Mouse (Mus musculus) testis, adult 2 months (tissue): ENCODE data around the gene Plcg2.

ENCODE experiments used
- CTCF ChIP-seq: fragments of 200-500 bp; IDR thresholded peaks from 2 replicates; pipeline ENCODE4 v1.5.1; 2012; ENCODE audit warnings: low read depth, mild to moderate bottlenecking, inconsistent platforms, low read length, moderate library complexity; ENCODE audit not compliant: control insufficient read depth, insufficient read depth, insufficient replicate concordance
- POLR2A ChIP-seq: fragments of 200-500 bp; IDR thresholded peaks from 2 replicates; pipeline ENCODE4 v1.6.1; 2012; ENCODE audit warnings: low read depth, mild to moderate bottlenecking, inconsistent platforms, low read length, moderate library complexity; ENCODE audit not compliant: control insufficient read depth

DNA sequence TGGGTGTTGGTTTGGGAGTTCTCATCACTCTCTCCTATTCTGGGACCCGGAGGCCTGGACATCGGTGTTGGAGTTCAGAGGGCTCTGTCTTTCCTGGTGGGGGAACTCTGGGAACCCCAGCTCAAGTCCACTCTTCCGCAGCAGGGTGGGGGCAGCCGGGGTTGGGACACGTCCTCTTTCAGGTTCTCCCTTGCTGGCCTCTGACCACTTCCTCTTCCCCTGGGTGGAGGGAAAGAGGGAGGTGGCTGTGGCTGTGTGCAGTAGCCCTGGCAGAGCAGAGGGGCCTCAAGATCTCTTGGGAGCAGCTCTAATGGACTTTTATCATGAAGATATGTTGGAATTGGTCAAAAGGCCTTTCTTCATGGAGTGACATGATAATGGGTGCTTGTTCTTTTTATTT, 16.3 kb upstream of the Plcg2 start:
- TF ChIP-seq POLR2A (no peak), CTCF (no peak)
